Mouse (Mus musculus) brain, embryonic 14.5 days (tissue): ENCODE data around the gene Sept5.

Source experiments
- CTCF ChIP-seq: fragments of 200-500 bp; IDR thresholded peaks from 2 replicates; pipeline ENCODE4 v1.5.1; 2012; ENCODE audit warnings: inconsistent platforms, mild to moderate bottlenecking, moderate library complexity, borderline replicate concordance; ENCODE audit not compliant: insufficient read depth, insufficient read length; ENCODE audit errors: extremely low read depth
- POLR2A ChIP-seq: fragments of 200-500 bp; IDR thresholded peaks from 2 replicates; pipeline ENCODE4 v1.6.1; 2012; ENCODE audit warnings: mild to moderate bottlenecking, inconsistent platforms, borderline replicate concordance; ENCODE audit not compliant: poor library complexity, insufficient read depth, insufficient read length, severe bottlenecking; ENCODE audit errors: extremely low read depth

DNA sequence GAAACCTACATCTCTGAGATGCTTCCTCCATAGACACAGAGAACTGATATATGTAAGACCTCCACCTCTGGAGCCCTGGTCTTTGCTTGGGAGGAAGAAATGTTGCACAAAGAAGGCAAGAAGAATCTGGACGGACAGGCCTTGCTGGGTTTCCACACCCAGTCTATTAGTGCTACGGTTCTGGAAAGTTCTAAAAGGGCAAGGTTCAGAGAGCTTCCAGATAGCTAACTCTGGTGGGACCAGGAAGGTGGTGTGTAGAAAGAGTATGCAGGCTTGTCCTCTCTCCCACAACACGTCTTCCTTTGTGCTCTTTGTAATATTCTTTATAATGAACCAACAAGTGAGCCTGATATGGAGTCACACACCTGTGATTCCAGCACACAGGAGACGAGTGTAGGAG lies 28.8 kb upstream of the Sept5 start:
- TF ChIP-seq CTCF (no peak), POLR2A (no peak)
